Mouse (Mus musculus): Measurements from ENCODE around the gene Fdxr. TPM values are rescaled to one million over a fixed set of nuclear protein-coding genes. Genes with fewer than 3 reads are reported as not detected.

Gene Fdxr
- polyA plus RNA-seq, 1 experiment: 13.9 TPM

GRCm38 (mm10) chr11:115318245-115319027 lies 41.6 kb upstream of the Fdxr start:
- Histone ChIP-seq H3ac (ENCODE audit: control insufficient read depth, insufficient read length) (no peak overlapping the region), H3K36me3 (ENCODE audit: control insufficient read depth, insufficient read depth) (no peaks in the 10 kb centered on the region), H3K79me2 (ENCODE audit: control insufficient read depth, insufficient read depth) (no peaks in the 10 kb centered on the region), H3K4me2 (ENCODE audit: low read depth) (no peak overlapping the region), H3K27me3 (ENCODE audit: control insufficient read depth, insufficient read depth, insufficient read length) (peaks cover 59% of the 10 kb centered on the region), H3K4me3 (no peak overlapping the region)
- TF ChIP-seq TCF3 (IDR thresholded peaks at IDR 0.05; ENCODE audit: insufficient read length, low read depth): no peak
- TF ChIP-seq CEBPB (IDR thresholded peaks at IDR 0.05; ENCODE audit: insufficient read depth, poor library complexity, severe bottlenecking): no peak
- TF ChIP-seq MYOG (IDR thresholded peaks at IDR 0.05; ENCODE audit: control insufficient read depth in 1 of 3, insufficient read depth in 1 of 3, insufficient read length in 2 of 3, low read depth in 2 of 3): no peak
- TF ChIP-seq POLR2AphosphoS2 (IDR thresholded peaks at IDR 0.05; ENCODE audit: insufficient read length, low read depth): no peak
- no peak for TF ChIP-seq MAX (IDR thresholded peaks at IDR 0.05; ENCODE audit: low read depth)
- no peak for TF ChIP-seq SRF (IDR thresholded peaks at IDR 0.05; ENCODE audit: control insufficient read depth, insufficient read length, low read depth)
- TF ChIP-seq POLR2A (IDR thresholded peaks at IDR 0.05; ENCODE audit: insufficient read length, low read depth): no peak
- TF ChIP-seq E2F4 (IDR thresholded peaks at IDR 0.05; ENCODE audit: insufficient read depth): no peak

- Histone ChIP-seq H3ac (ENCODE audit: control insufficient read depth, insufficient read length) (no peak overlapping the region), H3K79me2 (ENCODE audit: control insufficient read depth, insufficient read depth) (no peaks in the 10 kb centered on the region), H3K4me3 (no peak overlapping the region), H3K4me2 (ENCODE audit: low read depth) (no peak overlapping the region), H3K36me3 (ENCODE audit: control insufficient read depth, insufficient read depth) (no peaks in the 10 kb centered on the region), H3K27me3 (ENCODE audit: control insufficient read depth, insufficient read depth, insufficient read length) (peaks cover 48% of the 10 kb centered on the region)
- TF ChIP-seq CEBPB (IDR thresholded peaks at IDR 0.05; ENCODE audit: insufficient read depth, poor library complexity, severe bottlenecking): no peak
Measured at GRCm38 (mm10) chr11:115317204-115317603, 40.4 kb upstream of the Fdxr start.

GRCm38 (mm10) chr11:115314249-115314648 lies 37.4 kb upstream of the Fdxr start:
- no peak overlapping the region for H3ac ChIP-seq (ENCODE audit: control insufficient read depth, insufficient read length)
- no peak overlapping the region for H3K4me2 ChIP-seq (ENCODE audit: low read depth)
- H3K4me3 ChIP-seq: no peak overlapping the region
- H3K36me3 ChIP-seq (ENCODE audit: control insufficient read depth, insufficient read depth): no peaks in the 10 kb centered on the region
- peaks cover 41% of the 10 kb centered on the region for H3K27me3 ChIP-seq (ENCODE audit: control insufficient read depth, insufficient read depth, insufficient read length)
- no peaks in the 10 kb centered on the region for H3K79me2 ChIP-seq (ENCODE audit: control insufficient read depth, insufficient read depth)
- no peak for TF ChIP-seq POLR2A (IDR thresholded peaks at IDR 0.05; ENCODE audit: insufficient read length, low read depth)
- no peak for TF ChIP-seq SRF (IDR thresholded peaks at IDR 0.05; ENCODE audit: control insufficient read depth, insufficient read length, low read depth)
- no peak for TF ChIP-seq REST (IDR thresholded peaks at IDR 0.05; ENCODE audit: insufficient read depth, insufficient read length)
- no peak for TF ChIP-seq MAX (IDR thresholded peaks at IDR 0.05; ENCODE audit: low read depth)
- TF ChIP-seq TCF12 (IDR thresholded peaks at IDR 0.05; ENCODE audit: insufficient read depth, poor library complexity, severe bottlenecking): no peak
- 0 out of 2 replicates have a peak, but pooled peaks have one; percentile 29 for TF ChIP-seq CEBPB (IDR thresholded peaks at IDR 0.05; ENCODE audit: insufficient read depth, poor library complexity, severe bottlenecking)

GRCm38 (mm10) chr11:115308781-115309180 lies 31.9 kb upstream of the Fdxr start:
- Histone ChIP-seq H3K4me3 (no peak overlapping the region), H3K27me3 (ENCODE audit: control insufficient read depth, insufficient read depth, insufficient read length) (no peaks in the 10 kb centered on the region), H3K36me3 (ENCODE audit: control insufficient read depth, insufficient read depth) (no peaks in the 10 kb centered on the region), H3ac (ENCODE audit: control insufficient read depth, insufficient read length) (no peak overlapping the region), H3K79me2 (ENCODE audit: control insufficient read depth, insufficient read depth) (no peaks in the 10 kb centered on the region), H3K4me2 (ENCODE audit: low read depth) (no peak overlapping the region)
- TF ChIP-seq MYOD1 (IDR thresholded peaks at IDR 0.05; ENCODE audit: control insufficient read depth in 1 of 3, insufficient read length in 2 of 3, low read depth in 2 of 3): peak; percentile 14 to 69 (median 68)
- TF ChIP-seq SRF (IDR thresholded peaks at IDR 0.05; ENCODE audit: control insufficient read depth, insufficient read length, low read depth): no peak

- no peak within 1 kb of the TSS for H3K4me3 ChIP-seq
- no peaks in the 10 kb centered on the region for H3K27me3 ChIP-seq (ENCODE audit: control insufficient read depth, insufficient read depth, insufficient read length)
- H3K4me2 ChIP-seq (ENCODE audit: low read depth): no peak within 1 kb of the TSS
- no peaks in the 10 kb centered on the region for H3K36me3 ChIP-seq (ENCODE audit: control insufficient read depth, insufficient read depth)
- TF ChIP-seq SRF (IDR thresholded peaks at IDR 0.05; ENCODE audit: control insufficient read depth, insufficient read length, low read depth) (no peak), MYOG (IDR thresholded peaks at IDR 0.05; ENCODE audit: control insufficient read depth in 1 of 3, insufficient read depth in 1 of 3, insufficient read length in 2 of 3, low read depth in 2 of 3) (no peak), POLR2AphosphoS2 (IDR thresholded peaks at IDR 0.05; ENCODE audit: insufficient read length, low read depth) (no peak), E2F4 (IDR thresholded peaks at IDR 0.05; ENCODE audit: insufficient read depth) (no peak), TCF3 (IDR thresholded peaks at IDR 0.05; ENCODE audit: insufficient read length, low read depth) (no peak), TCF12 (IDR thresholded peaks at IDR 0.05; ENCODE audit: insufficient read depth, poor library complexity, severe bottlenecking) (no peak), MAX (IDR thresholded peaks at IDR 0.05; ENCODE audit: low read depth) (no peak), USF1 (IDR thresholded peaks at IDR 0.05; ENCODE audit: low read depth) (no peak), REST (IDR thresholded peaks at IDR 0.05; ENCODE audit: insufficient read depth, insufficient read length) (no peak), CEBPB (IDR thresholded peaks at IDR 0.05; ENCODE audit: insufficient read depth, poor library complexity, severe bottlenecking) (no peak)
- no peak within 1 kb of the TSS for H3ac ChIP-seq (ENCODE audit: control insufficient read depth, insufficient read length)
- no peaks in the 10 kb centered on the region for H3K79me2 ChIP-seq (ENCODE audit: control insufficient read depth, insufficient read depth)
Measured at GRCm38 (mm10) chr11:115306863-115307262, 30.0 kb upstream of the Fdxr start, which contains the start of gene Otop2. Gene Otop2 (plus strand): TSS chr11:115307163.
